Mouse (Mus musculus) urinary bladder, postnatal 4 days (tissue): ENCODE data around the gene Tacc2.
"Not testable (repeated sequence)": the region's sequence is repeated elsewhere in the genome, so short reads cannot be mapped to it uniquely, and the experiment has no call there.

ENCODE experiments used
- DNase-seq, 2 experiments: peaks; one replicate each; pipeline ENCODE4 v3.0.0; 2021 to 2022; ENCODE audit warnings: low spot score in 2 of 2

Gene Tacc2

DNA sequence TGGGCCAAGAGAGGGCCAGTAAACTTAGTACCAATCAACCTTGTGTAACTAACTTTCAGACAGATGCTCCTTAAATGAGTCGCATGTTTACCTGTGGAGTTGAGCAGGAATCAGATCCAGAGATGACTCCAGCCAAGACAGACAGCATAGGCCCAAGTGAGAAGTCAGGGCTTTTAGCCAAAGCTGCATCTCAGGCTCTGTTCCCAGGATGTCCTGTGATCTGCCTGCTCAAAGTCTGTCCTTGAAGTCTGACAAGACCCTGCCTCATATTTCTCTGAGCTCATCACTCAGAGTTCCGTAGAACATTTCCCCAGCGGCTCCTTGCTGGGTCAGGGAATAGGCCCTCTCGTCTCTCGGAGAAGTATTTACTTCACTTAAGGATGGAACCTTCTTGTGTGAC lies 73.4 kb downstream of the Tacc2 start:
- DNase-seq: no peak

DNA sequence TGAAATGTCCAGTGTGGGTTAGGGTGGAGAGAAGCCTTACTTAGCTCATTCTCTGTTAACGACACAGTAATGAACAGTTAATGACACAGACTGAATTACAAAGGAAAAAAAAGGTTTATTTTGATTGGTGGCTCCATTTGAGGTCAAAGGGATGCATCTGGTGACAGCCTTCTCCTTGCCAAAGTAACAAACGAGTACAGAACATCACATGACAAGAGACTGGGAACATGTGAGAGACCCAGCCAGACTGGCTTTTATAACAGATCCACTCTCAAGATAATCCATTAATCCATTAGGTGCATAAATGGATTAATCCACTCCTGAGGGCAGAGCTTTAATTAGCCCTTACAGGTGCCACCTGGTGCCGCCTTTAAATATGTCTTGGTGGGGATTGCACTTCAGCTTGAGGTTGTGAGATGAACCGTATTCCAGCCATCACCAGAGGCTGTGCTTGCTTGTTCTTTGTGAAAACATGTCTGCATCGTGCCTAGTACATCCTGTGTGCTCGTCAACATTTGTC lies 75.9 kb downstream of the Tacc2 start:
- no peak for DNase-seq

DNA sequence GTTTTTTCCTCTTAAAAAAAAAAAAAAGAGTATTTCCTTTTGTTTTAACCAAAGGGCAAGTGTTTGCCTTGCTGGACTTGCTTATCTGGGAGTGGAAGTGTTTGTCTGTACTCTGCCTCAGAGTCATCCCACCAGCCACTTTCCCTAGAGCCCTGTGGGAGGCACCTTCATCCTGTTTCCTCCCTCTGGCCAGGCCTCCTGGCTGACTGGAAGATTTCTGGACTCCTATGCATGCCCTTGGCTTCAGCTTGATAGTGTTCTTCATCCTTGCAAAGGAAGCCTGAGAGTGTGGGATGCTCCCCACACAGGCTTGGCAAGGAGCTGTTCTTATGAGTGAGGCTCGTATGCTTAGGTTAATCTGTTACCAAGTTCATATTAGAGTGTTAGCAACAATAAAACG lies 77.3 kb downstream of the Tacc2 start:
- peak in 1 of 2 experiments; percentile 52 for DNase-seq

DNA sequence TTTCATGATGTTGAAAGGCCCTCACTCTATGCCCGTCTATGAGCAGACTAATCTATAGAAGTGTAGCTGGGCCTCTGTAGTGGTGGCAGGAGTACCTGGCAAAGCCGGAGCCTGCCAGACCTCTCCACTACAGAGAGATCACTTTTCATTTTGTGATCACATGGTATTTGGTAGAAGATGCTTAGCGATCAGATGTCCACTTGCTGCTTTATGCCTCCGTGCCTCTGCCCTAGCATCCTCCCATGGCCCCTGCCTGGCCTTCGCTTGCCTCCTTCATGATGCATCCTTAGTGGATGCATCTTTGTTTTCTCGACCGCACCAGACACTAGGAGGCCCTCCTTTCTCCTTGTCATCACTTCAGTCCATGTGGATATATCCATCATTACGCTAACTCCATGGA lies 79.7 kb downstream of the Tacc2 start:
- no peak for DNase-seq

DNA sequence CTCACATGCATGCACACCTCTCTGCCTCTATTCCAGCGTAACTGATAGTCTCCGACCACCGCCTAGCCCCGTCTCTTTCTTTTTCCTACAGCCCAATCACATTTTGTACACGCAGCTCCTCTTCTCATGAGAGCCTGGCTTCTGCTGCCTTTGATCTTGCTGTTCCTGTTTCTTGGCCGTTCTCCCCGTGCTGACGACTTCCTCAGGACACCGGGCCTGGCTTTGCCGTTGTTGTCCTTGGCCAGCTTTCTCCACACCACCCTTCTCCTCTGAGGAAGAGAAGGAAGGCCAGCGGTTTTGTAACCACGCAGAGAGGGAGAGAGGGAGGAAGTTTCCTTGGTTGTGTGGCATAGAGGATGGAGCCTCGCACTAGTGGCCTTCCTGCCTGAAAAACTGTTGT lies 80.5 kb downstream of the Tacc2 start:
- DNase-seq: peak in 1 of 2 experiments; percentile 39

DNA sequence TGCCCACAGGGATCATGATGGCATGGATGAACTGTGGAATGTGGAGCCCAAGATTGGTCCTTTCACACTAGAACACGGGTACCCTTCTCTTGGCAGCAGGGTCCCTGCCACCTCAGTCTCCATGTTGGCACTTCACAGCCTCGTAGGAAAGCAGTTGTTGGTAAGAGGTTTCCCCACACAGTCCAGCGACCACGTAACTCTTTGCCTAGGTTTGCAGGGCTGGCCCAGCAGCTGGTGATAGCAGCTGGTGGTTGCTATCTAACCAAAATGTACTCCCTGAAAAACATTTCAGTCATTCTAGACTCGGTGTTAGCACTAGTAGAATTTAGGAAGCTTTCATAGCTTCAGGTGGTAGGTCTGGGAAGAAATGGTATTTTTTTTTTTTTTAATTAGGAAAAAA lies 81.9 kb downstream of the Tacc2 start:
- no peak for DNase-seq

DNA sequence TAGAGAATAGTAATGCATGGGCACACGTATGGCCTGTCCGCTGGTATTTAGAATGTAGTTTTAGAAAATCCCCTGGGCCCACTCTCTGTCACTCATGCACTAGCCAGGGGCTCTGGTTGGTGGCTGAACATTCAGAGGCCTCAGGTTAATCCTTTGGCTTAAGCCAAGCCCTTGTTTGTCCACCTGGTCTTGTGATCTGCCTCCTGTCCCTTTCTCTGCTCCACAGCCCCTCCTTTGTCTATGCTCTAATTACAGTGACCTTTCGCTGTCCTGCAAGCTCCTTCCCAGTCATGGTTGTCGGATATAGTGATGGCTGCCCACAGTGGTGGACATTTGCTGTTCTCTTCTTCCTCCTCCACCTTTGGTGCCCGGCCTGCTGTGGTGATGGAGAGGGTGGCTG lies 85.0 kb downstream of the Tacc2 start:
- DNase-seq: no peak

DNA sequence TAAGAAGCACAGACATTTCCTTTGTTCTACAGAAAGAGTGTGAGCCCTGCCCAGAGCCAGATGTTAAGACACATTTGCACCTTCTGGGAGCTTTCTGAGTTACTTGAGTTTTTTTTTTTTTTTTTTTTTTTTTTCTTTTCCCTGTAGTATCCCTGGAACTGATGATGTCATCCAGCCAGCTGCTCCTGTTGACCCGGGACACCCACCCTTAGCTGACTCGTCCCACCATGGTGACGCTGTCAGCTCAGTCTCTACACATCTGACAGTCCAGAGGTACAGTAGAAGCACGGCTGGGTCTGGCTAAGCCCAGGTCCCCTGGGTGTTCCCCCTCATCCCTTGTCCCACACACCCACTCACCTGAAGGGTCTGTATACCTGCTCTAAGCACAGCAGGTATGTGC lies 85.6 kb downstream of the Tacc2 start:
- DNase-seq: no peak

DNA sequence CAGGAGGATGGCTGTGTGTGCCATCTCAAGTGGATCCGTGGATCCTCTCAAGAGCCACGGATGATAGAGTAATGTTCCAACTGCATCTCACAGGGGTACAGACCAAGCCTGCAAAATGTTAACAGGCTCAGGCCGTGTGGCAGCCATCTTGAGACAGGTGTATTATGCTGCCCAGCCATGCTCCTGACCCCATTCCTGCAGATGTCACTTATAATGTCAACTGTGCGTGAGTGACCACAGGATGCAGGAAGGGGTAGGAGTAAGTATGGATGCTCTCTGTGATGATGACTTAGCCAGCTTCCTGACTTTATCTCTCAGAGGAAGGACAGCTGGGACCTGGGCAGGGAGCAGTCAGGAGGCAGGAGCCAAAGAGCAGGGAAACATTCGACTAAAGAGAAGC lies 86.8 kb downstream of the Tacc2 start:
- DNase-seq: no peak

DNA sequence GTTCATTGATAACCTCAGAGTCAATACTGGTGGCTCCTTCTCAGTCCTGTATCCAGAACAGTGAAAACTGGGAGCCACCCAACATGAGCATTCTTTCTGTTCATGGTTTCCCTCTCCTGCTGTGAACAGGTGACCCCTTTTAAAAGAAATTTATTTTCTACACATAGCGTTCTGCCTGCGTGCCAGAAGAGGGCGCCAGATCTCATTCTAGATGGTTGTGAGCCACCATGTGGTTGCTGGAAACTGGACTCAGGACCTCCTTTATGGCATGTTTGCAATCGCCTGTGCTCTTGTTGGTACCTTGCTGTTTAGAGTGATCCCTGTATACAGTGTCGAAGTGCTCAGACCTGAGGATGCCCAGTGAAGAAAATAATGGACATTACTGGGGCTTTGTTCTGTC lies 87.4 kb downstream of the Tacc2 start:
- no peak for DNase-seq

DNA sequence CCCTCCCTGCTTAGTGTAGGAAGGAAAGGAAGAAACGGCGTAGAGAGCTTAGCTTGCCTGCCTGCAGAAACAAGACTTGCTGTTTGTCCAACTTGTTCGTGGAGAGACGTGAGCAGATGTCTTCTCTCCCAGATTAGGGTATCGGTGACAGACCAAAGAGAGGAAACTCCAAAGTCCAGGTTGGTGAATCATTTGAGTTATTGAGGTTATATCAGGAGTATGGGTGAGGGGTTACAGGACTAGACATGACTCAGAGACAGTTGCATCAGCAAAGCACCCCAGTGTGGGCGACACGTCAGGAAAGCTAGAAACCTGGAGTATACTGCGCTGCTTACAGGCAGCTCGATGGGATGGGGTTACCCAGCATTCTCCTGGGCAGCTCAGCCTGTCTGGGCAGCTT lies 88.1 kb downstream of the Tacc2 start:
- no peak for DNase-seq

DNA sequence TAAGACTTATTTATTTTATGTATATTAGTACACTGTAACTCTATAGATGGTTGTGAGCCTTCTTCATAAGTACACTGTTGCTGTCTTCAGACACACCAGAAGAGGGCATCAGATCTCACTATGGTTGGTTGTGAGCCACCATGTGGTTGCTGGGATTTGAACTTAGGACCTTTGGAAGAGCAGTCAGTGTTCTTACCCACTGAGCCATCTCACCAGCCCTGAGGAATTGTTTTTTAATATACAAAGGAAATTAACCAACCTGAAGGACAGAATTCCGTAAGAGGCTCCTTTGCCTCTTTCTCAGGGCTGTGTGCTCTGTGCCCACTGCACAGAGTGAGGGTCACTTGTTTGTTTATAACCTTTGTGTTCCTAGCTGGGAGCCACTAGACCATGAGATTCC lies 90.8 kb downstream of the Tacc2 start:
- DNase-seq: not testable (repeated sequence)

DNA sequence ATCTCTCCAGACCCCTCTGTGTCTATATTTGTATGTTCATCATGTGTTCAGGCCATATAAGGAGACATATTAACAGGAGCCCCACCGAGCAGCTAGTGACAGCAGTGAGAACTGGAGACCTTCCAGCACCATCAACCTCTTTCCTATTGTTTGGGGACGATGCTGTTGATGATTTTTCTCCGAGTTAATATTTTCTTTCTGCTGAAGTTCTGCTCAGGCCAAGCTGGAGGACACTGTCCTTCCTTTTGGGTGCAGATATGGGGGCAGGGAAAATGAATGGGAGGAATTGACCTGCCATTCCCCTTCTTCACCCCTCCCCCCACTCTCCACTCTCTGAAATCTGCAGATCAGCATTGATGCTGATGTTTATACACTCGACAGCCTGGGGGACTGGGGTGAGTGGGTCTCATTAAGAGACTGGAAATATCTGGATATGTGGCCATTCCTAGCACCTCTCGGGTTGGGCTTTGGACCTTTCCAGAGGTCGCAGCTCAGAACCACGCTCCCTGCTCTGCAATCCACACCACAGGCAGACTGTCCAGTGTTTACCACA lies 91.6 kb downstream of the Tacc2 start:
- DNase-seq: no peak

DNA sequence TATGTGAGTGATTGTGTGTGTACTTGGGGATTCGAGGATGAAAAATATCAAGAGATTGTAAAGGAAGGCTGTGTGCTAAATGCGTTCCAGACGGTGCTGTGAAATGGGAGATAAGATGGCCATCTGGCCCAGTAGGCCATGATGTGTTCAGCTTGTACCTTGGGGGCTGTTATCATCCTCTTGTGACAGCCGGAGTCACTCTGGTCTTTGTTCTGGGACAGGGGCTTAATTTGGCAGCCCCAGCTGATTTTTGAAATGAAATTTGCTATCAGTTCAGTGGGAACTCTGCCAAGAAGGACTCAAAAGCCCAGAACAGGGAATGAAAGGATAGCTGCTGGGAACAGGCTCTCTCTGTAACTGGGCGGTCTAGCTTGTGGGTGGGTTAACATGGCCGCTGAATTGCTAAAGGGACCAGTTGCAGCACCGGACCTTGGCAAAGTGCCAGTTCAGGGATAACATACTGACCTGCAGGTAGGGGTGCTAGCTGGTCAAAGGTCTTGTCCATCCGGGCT lies 92.2 kb downstream of the Tacc2 start:
- peak in 1 of 2 experiments; percentile 50 for DNase-seq

DNA sequence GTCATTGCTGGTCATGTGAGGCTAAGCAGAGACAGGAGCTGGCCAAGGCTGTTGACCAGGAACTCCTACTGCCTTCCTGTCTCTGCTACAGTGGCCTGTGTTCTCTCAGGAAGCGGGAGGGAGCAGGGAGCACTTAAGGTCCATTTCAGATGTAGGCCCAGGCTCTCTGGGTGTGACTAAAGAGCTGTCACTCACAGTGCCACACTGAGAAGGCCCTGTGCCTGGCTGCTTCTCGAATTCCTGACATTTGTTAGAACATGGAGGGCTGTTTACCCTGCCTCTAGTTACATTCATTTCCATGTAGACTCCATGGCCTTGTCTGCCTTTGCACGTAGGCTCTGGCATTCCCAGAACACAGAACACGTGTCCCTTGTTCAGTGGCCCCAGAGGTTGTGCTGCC lies 93.1 kb downstream of the Tacc2 start:
- DNase-seq: no peak

DNA sequence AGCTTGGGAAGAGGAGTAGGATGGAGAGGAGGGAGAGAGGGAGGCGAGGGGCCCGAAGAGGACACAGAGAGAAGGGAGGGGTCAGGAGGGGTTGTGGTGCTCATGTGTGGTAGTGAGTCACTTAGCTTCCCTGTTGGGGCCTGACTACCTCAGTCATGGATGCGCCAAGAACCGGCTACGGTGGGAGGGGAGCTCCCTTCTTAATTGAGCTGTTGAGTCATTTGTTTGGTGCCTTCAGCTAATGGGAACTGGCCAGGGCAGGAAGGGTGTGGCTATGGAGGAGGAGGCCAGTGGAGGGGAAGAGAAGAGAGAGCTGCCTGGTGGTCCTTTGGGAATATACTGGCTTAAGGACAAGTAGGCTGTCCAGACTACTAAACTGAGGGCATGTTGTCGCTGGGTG lies 94.1 kb downstream of the Tacc2 start:
- peak in 1 of 2 experiments; percentile 58 for DNase-seq

DNA sequence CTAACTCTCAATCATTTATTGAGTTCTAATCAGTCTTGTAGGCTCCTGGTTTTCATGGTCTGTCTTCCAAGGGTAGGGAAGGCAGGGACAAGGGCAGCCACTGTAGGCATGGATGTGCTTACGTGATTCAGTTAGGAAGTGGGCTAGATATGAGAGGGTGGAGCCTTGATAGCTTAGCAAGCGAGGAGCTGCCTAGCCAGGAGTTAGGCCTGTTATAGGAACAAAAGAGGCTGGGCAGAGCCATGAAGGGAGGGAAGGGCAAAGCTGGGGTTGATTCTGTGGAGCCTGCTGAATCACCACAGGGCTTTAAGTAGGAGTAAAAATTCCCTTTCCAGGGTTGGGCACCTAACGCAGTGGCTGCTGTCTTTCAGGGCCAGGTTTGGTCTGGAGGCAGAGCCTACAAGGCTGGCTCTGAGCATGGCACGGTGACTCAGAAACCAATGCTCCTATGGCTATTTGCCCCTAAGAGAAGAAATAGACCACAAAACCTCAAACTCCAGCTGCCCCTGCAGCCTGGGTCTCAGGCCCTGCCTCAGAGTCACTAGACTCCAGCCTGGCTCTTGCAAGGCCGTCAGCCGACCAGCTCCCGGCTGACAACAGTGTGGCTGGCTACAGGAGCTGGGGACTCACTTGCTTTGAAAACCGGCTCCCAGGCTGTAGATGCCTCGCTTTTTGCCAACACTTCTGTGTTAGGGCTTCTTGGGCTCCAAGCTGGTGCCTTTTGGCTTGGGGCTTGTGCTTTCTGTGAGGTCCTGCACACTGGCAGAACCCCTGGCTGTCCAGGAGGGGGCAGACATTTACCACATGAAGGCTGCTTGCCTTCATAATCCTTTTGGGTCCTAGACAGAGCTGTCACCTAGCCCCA lies 96.2 kb downstream of the Tacc2 start:
- DNase-seq: no peak

DNA sequence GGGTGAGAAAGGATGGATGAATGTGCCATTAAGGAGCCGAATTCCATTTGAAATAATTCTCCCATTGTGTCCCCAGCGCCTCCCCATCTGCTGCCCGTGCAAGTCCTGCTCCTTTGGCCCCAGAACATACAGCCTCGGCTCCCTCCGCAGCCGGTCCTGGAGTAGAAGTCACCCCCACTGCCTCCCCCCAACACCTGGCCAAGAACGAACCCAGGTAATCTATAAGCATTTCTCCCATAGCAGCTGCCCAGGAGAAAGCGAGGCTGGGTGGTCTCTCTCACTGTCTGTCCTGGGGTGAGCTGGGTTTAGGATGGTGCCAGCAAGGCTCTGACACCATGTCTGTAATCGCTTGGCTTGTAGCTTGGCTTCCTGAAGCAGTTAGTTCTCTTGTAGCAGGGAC lies 97.3 kb downstream of the Tacc2 start:
- no peak for DNase-seq

DNA sequence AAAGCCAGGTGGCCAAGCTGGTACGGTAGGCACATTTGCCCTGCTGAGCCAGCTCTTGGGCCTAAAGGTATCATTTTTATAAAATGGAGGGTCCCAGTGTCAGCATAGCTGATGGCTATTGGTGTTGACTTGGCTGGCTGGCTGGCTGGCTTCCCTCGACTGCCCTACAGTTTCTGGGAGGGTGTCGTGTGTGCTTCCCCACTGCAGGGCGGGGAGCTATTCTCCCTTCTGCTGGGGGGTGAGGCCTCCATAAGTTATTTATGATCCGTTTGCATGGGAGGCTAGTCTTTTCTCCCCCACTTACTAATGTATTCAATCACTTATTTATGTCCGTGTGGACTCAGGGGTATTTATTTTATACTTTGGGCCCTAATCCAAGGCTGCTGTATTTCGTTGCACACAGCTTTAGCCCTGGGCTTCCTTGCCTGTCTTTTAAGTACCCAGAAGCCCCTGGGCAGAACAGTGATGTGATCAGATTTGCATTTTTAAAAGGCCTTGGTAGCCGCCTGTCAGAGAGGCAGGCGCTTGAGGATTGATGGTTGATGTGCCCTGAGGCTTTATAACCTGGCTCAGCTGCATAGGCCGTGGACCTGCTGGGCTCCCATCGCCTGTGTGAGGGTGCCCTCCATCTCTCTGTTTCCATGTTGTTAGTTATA lies 99.8 kb downstream of the Tacc2 start:
- DNase-seq: no peak

DNA sequence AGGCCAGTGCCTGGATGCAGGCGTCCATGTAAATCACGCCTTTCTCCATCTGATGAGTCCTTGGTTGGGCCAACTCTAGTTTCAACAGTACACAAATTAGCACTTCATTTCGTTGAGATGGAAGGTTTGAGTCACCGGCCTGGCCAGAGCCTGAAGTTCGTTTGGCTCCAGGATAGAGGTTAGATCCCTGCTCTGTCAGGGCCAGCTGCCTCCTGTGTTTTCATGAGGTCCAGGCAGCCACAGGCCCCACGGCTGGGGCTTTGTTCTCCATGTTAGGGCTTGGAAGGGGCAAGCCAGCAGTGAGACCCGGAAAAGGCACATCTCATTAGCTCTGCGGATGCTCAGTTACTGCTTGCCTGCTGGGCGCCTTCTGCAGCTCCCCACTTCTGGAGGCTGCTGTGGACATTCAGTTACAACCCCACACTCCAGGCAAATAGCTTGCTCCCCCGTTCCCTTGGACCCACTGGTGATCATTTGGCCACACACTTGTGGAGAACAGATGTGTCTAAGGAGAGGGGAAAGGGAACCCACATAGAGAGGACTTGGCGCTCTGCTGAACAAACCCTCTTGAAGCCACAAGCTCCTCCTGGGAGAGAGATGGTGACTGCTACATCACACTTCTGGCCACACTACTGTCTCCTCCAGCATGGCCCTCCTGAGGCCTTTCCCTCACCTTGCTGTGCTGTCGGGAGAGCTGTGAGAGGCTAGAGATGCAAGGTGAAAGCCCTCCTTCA lies 100.5 kb downstream of the Tacc2 start:
- no peak for DNase-seq

DNA sequence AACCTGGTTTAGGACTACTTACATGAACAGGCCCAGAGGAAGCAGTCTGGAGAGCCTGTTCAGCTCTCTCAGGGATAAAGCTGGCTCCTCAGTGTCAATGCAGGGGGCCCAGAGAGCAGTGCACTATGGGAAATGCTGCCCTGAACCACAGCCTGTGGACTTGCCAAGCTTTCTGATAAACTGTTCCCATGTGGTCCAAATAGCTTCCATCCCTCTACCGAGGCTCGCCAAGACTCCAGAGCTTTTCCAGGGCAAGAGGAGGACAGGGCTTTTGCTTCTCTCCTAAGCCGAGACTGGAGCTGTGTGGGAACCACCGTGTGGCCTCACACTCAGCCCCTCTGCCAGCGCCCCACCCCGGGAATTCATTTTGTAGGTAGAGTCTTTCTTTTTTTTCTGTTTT lies 101.2 kb downstream of the Tacc2 start:
- DNase-seq: no peak

DNA sequence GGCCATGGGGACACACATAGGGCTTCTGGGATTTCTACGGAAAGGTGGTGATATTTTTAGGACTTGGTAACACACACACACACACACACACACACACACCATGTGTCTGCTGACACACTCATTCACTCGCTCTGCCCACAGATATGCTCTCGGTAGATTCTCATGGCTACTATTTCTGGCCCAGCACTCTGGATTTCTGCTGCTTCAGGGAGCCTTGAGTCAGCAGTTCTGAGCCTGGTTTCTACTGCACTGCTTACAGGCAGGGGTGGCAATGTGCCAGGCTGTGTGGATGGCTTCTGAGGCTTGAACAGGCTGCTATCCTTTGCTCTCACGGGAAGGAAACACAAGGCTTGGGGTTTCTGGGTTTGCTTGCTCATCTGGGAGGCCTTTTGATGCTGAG lies 104.6 kb downstream of the Tacc2 start:
- no peak for DNase-seq
